Mouse (Mus musculus): Measurements from ENCODE around the gene Clca3a2.

GRCm38 (mm10) chr3:144759719-144760118 lies 59.6 kb downstream of the Clca3a2 start:
- TF ChIP-seq ETS1 (IDR thresholded peaks at IDR 0.05; ENCODE audit: low read depth, low read length) (peak; percentile 54), BHLHE40 (IDR thresholded peaks at IDR 0.05; ENCODE audit: borderline replicate concordance, low read depth, low read length) (no peak), MAX (IDR thresholded peaks at IDR 0.05; ENCODE audit: low read length) (no peak), POLR2A (IDR thresholded peaks at IDR 0.05; ENCODE audit: control insufficient read depth in 1 of 2, insufficient read depth in 1 of 2, low read depth in 1 of 2, low read length in 2 of 2, poor library complexity in 1 of 2) (no peak), HCFC1 (IDR thresholded peaks at IDR 0.05; ENCODE audit: low read depth, low read length) (no peak), CTCF (IDR thresholded peaks at IDR 0.05 in 2 of 3, conservative IDR thresholded peaks at IDR 0.05 in 1 of 3; ENCODE audit: control insufficient read depth in 1 of 3, insufficient read depth in 1 of 3, low read depth in 2 of 3, low read length in 3 of 3, poor library complexity in 1 of 3, severe bottlenecking in 1 of 3) (no peak)
